Mouse (Mus musculus): ENCODE measurements around the gene Vmn1r1. TPM values are rescaled to one million over a fixed set of nuclear protein-coding genes. Genes with fewer than 3 reads are reported as not detected.

Gene Vmn1r1
- not detected for polyA plus RNA-seq (2015; fragmentation: Illumina TruSeq; extraction: RNeasy Lipid Tissue Mini Kit (QIAGEN cat#74804); ENCODE audit: low read depth, low replicate concordance)

DNA sequence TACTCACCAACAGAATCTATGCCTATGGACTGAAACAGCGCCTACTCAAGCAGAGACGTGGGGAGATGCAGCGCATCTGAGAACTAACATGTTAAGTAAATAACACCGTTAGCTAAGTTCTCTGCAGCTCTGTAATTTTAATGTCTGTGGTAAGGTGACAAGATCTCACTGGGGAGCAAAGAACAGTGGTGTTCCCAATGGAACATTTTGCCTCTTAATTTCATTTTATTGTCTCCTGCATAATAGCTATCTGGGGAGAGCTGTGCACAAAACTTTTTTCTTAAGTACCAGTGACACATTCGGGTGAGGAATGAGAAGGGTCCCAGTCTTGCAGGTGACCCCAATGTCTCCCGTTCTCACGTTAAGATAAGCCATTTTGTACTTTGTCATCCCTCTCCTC, at the start of gene Vmn1r1:
Gene Vmn1r1 (minus strand): TSS at position 101 of the 400 bp plus-strand sequence.

DNA sequence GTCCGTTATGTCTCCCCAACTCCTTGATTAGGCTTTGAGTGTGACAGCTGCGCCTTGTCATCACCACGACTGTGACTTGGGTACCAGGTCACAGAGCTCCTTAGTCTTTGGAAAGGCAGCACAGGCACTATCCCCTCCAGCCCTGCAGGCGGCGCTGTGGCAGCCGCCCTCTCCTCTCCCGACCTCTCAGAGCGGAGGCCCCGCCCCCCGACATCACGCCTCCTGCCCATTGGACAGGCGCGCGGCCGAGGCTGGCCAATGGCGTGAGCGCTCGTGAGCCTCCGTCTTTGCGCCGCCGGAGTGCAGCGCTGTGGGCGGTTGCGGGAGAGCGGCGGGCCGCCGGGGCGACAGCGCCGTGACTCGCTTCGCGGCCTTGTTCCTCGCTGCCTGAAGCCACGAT, 39.8 kb downstream of the Vmn1r1 start, which contains the start of gene Srp9:
Gene Srp9 (plus strand): TSS at position 232 of the 400 bp plus-strand sequence.

Other genes with a start within 250 kb of the Vmn1r1 start
- gene Enah, start 144.5 kb downstream of the Vmn1r1 start, polyA plus RNA-seq (2015; fragmentation: Illumina TruSeq; extraction: RNeasy Lipid Tissue Mini Kit (QIAGEN cat#74804); ENCODE audit: low read depth, low replicate concordance): 73.4 TPM
- gene Srp9, start 39.7 kb downstream of the Vmn1r1 start, polyA plus RNA-seq (2015; fragmentation: Illumina TruSeq; extraction: RNeasy Lipid Tissue Mini Kit (QIAGEN cat#74804); ENCODE audit: low read depth, low replicate concordance): 128 TPM
- gene Degs1, start 118.3 kb upstream of the Vmn1r1 start, polyA plus RNA-seq (2015; fragmentation: Illumina TruSeq; extraction: RNeasy Lipid Tissue Mini Kit (QIAGEN cat#74804); ENCODE audit: low read depth, low replicate concordance): 118 TPM
- 31.2 TPM for gene Fbxo28, start 177.1 kb upstream of the Vmn1r1 start, polyA plus RNA-seq (2015; fragmentation: Illumina TruSeq; extraction: RNeasy Lipid Tissue Mini Kit (QIAGEN cat#74804); ENCODE audit: low read depth, low replicate concordance)
- 13.3 TPM for gene Trp53bp2, start 244.7 kb upstream of the Vmn1r1 start, polyA plus RNA-seq (2015; fragmentation: Illumina TruSeq; extraction: RNeasy Lipid Tissue Mini Kit (QIAGEN cat#74804); ENCODE audit: low read depth, low replicate concordance)